Mouse (Mus musculus) layer of hippocampus, postnatal 10 days (tissue): ENCODE measurements around the gene Ccdc24. TPM values are rescaled to one million over a fixed set of nuclear protein-coding genes. Genes with fewer than 3 reads are reported as not detected.
A peak's percentile ranks its signal among the peaks of the same experiment; 100 is the strongest.

Experiments
- DNase-seq, 2 experiments: peaks; one replicate each; pipeline ENCODE4 v3.0.0; 2021; ENCODE audit warnings: low spot score in 2 of 2
- total RNA-seq, 2 experiments: library from RNA; stranded (reverse); gene quantifications; 2 replicates each; pipeline ENCODE4 v1.2.3; 2021

The Ccdc24 gene
- total RNA-seq, 2 experiments from 2014 or later, result 1.8 to 2.0 TPM

GRCm38 (mm10) chr4:117855146-117855545 lies 17.2 kb downstream of the Ccdc24 start:
- DNase-seq, result peak; percentile 59 to 70

GRCm38 (mm10) chr4:117852152-117852868 lies 20.0 kb downstream of the Ccdc24 start:
- DNase-seq, result no peak

GRCm38 (mm10) chr4:117850871-117851270 lies 21.5 kb downstream of the Ccdc24 start:
- no peak for DNase-seq

GRCm38 (mm10) chr4:117850176-117850575 lies 22.2 kb downstream of the Ccdc24 start:
- DNase-seq, result no peak

GRCm38 (mm10) chr4:117849506-117849905 lies 22.9 kb downstream of the Ccdc24 start:
- DNase-seq, result peak in 1 of 2 experiments; percentile 35

GRCm38 (mm10) chr4:117849063-117849462 lies 23.3 kb downstream of the Ccdc24 start:
- DNase-seq, result peak in 1 of 2 experiments; percentile 28

- DNase-seq, result peak; percentile 58 to 66
Observed at GRCm38 (mm10) chr4:117847011-117847410, 25.3 kb downstream of the Ccdc24 start.

GRCm38 (mm10) chr4:117846261-117846660 lies 26.1 kb downstream of the Ccdc24 start:
- DNase-seq, result no peak

- no peak for DNase-seq
Observed at GRCm38 (mm10) chr4:117845316-117845715, 27.0 kb downstream of the Ccdc24 start.

GRCm38 (mm10) chr4:117844467-117844866 lies 27.9 kb downstream of the Ccdc24 start:
- no peak for DNase-seq

GRCm38 (mm10) chr4:117843101-117843500 lies 29.3 kb downstream of the Ccdc24 start:
- no peak for DNase-seq

- no peak for DNase-seq
Observed at GRCm38 (mm10) chr4:117841566-117841965, 30.8 kb downstream of the Ccdc24 start.

- DNase-seq, result no peak
Observed at GRCm38 (mm10) chr4:117840821-117841220, 31.5 kb downstream of the Ccdc24 start.

- no peak for DNase-seq
Observed at GRCm38 (mm10) chr4:117839366-117839765, 33.0 kb downstream of the Ccdc24 start.

GRCm38 (mm10) chr4:117837271-117837670 lies 35.1 kb downstream of the Ccdc24 start:
- no peak for DNase-seq

- DNase-seq, result peak; percentile 88 to 93
Observed at GRCm38 (mm10) chr4:117836204-117836767, 36.1 kb downstream of the Ccdc24 start.

- peak in 1 of 2 experiments; percentile 61 for DNase-seq
Observed at GRCm38 (mm10) chr4:117835531-117836111, 36.7 kb downstream of the Ccdc24 start.

- peak; percentile 57 to 68 for DNase-seq
Observed at GRCm38 (mm10) chr4:117834845-117835530, 37.4 kb downstream of the Ccdc24 start.

- DNase-seq, result no peak
Observed at GRCm38 (mm10) chr4:117834457-117834844, 37.9 kb downstream of the Ccdc24 start, which contains the start of gene Slc6a9. Slc6a9 (plus strand) TSS chr4:117834506.

GRCm38 (mm10) chr4:117831920-117832691 lies 40.3 kb downstream of the Ccdc24 start:
- no peak for DNase-seq

- DNase-seq, result no peak
Observed at GRCm38 (mm10) chr4:117831499-117831898, 40.9 kb downstream of the Ccdc24 start.
